In genomic region chr17:50469543-50470431, GRCm38 (mm10) we compare ENCODE assay signal across 8 mouse cellular contexts. TPM values are rescaled to one million over a fixed set of nuclear protein-coding genes. Genes with fewer than 3 reads are reported as not detected.
DNase-seq lines count a peak whose midpoint lies in the region; ATAC-seq lines count a peak whose summit lies in the region.

No protein-coding gene starts in this region.

- H3K4me3 ChIP-seq in embryonic facial prominence, embryonic 10.5 days = peak overlapping the region; percentile 36
- peak overlapping the region; percentile 6 to 9; a peak in 2 of 4 replicates for H3K4me3 ChIP-seq in heart, embryonic 14.5 days (ENCODE audit: control insufficient read depth in 1 of 2, insufficient read depth in 1 of 2, low read depth in 1 of 2, low read length in 2 of 2)
- H3K4me3 ChIP-seq in liver, embryonic 15.5 days (replicated peaks) = peak overlapping the region; percentile 41

- DNase-seq in frontal cortex, postnatal 25 days (ENCODE audit: low spot score in 2 of 2) = no peak
- DNase-seq in embryonic facial prominence, embryonic 10.5 days (ENCODE audit: low spot score) = peak; percentile 62
- peak; percentile 11 to 40 for DNase-seq in kidney, postnatal 4 days
- DNase-seq in neural tube, embryonic 10.5 days (ENCODE audit: extremely low spot score, low spot score) = peak; percentile 40
- DNase-seq in thymus, postnatal 36 days = peak; percentile 51 to 52

- no peaks in the 10 kb centered on the region for H3K9me3 ChIP-seq in embryonic facial prominence, embryonic 10.5 days
- H3K9me3 ChIP-seq in heart, embryonic 14.5 days (ENCODE audit: control insufficient read depth, low read length) = no peaks in the 10 kb centered on the region
- H3K9me3 ChIP-seq in liver, embryonic 15.5 days (replicated peaks) = no peaks in the 10 kb centered on the region

- H3K4me1 ChIP-seq in embryonic facial prominence, embryonic 10.5 days = peaks cover 23% of the 10 kb centered on the region
- peaks cover 9 to 13% of the 10 kb centered on the region in 2 experiments for H3K4me1 ChIP-seq in heart, embryonic 14.5 days (ENCODE audit: control insufficient read depth in 2 of 2, insufficient read depth in 2 of 2, low read length in 2 of 2)
- peaks cover 8% of the 10 kb centered on the region for H3K4me1 ChIP-seq in liver, embryonic 15.5 days (replicated peaks)

- 0 out of 2 replicates have a peak overlapping the region, but pooled peaks have one; percentile 3 for H3K9ac ChIP-seq in heart, embryonic 14.5 days (ENCODE audit: low read length)
- 0 out of 2 replicates have a peak overlapping the region, but pooled peaks have one; percentile 5 for H3K9ac ChIP-seq in liver, embryonic 15.5 days

- no peaks in the 10 kb centered on the region for H3K27me3 ChIP-seq in embryonic facial prominence, embryonic 10.5 days (replicated peaks; ENCODE audit: low read depth, poor library complexity, severe bottlenecking)
- no peaks in the 10 kb centered on the region for H3K27me3 ChIP-seq in heart, embryonic 14.5 days (ENCODE audit: control insufficient read depth, insufficient read depth, low read length)
- no peaks in the 10 kb centered on the region for H3K27me3 ChIP-seq in liver, embryonic 15.5 days

- peak; percentile 42 for ATAC-seq in frontal cortex, adult (ENCODE audit: low TSS enrichment)
- ATAC-seq in heart, embryonic 14.5 days (ENCODE audit: insufficient number of reproducible peaks, insufficient read depth, low FRiP score, low read depth) = no peak
- ATAC-seq in liver, embryonic 15.5 days (ENCODE audit: insufficient read depth) = no peak

- H3K36me3 ChIP-seq in embryonic facial prominence, embryonic 10.5 days (replicated peaks) = no peaks in the 10 kb centered on the region
- no peaks in the 10 kb centered on the region for H3K36me3 ChIP-seq in heart, embryonic 14.5 days (ENCODE audit: control insufficient read depth, insufficient read depth, low read length)
- no peaks in the 10 kb centered on the region for H3K36me3 ChIP-seq in liver, embryonic 15.5 days (replicated peaks)

- 37% methylated on average over 13 of the region's 13 CpGs for WGBS in embryonic facial prominence, embryonic 10.5 days
- 44% methylated on average over 13 of the region's 13 CpGs for WGBS in heart, embryonic 14.5 days
- 12% methylated on average over 13 of the region's 13 CpGs for WGBS in liver, embryonic 15.5 days (ENCODE audit: insufficient replicate concordance)

- peak overlapping the region; percentile 39 for H3K4me2 ChIP-seq in heart, embryonic 14.5 days (ENCODE audit: low read length)
- H3K4me2 ChIP-seq in liver, embryonic 15.5 days = peak overlapping the region; percentile 66

- H3K27ac ChIP-seq in embryonic facial prominence, embryonic 10.5 days (replicated peaks) = peak overlapping the region; percentile 76
- H3K27ac ChIP-seq in heart, embryonic 14.5 days (replicated peaks in 1 of 2; ENCODE audit: control insufficient read depth in 1 of 2, insufficient read depth in 1 of 2, low read depth in 2 of 2, low read length in 2 of 2) = peak overlapping the region; percentile 77 to 93
- H3K27ac ChIP-seq in liver, embryonic 15.5 days (replicated peaks) = peak overlapping the region; percentile 65

RNA-seq across cellular contexts. Expression of gene Plcl2, which starts 39.4 kb away (rescaled TPM):
- polyA plus RNA-seq in embryonic facial prominence, embryonic 10.5 days (2016; fragmentation: Nextera tagmentation; extraction: Ambion mirVana) = 5.1 and 6.0 TPM in 2 replicates
- polyA plus RNA-seq in heart, embryonic 14.5 days (2014; fragmentation: Nextera tagmentation; extraction: Ambion mirVana) = 5.5 and 6.8 TPM in 2 replicates
- polyA plus RNA-seq in liver, embryonic 15.5 days (2015; fragmentation: Nextera tagmentation; extraction: Ambion mirVana) = 1.6 TPM in 2 replicates

Comparison
In these comparisons a context has a peak if more than half of its experiments do, and no peak if none do; other contexts are left out.
1. DNase-seq: peak in embryonic facial prominence, embryonic 10.5 days (single experiment), kidney, postnatal 4 days (2 of 2), neural tube, embryonic 10.5 days (single experiment) and thymus, postnatal 36 days (2 of 2); none in frontal cortex, postnatal 25 days (0 of 2).
2. Peak in every context shown above with its lines, with median percentiles within 50 percentile points of each other: H3K27ac ChIP-seq and H3K4me3 ChIP-seq.